Mouse (Mus musculus) heart, embryonic 12.5 days (tissue): ENCODE measurements around the gene Uhrf1. TPM values are rescaled to one million over a fixed set of nuclear protein-coding genes. Genes with fewer than 3 reads are reported as not detected.

Experiments
- ATAC-seq: fragments of 200-750 bp; cut with Nextera tagmentation; 2 replicates; pipeline ENCODE4 v1.8.0; 2017; ENCODE audit warnings: moderate TSS enrichment, moderate library complexity; ENCODE audit not compliant: insufficient number of reproducible peaks, low FRiP score
- H3K27ac ChIP-seq: fragments of 300-500 bp; sonication (generic); 2 replicates; pipeline ENCODE4 v1.5.1; 2016; ENCODE audit warnings: mild to moderate bottlenecking, moderate library complexity; ENCODE audit not compliant: poor library complexity, severe bottlenecking
- H3K27me3 ChIP-seq: fragments of 300-500 bp; sonication (generic); replicated peaks from 2 replicates; pipeline ENCODE4 v1.6.1; 2016; ENCODE audit warnings: mild to moderate bottlenecking, moderate library complexity
- H3K36me3 ChIP-seq: fragments of 300-500 bp; sonication (generic); 2 replicates; pipeline ENCODE4 v1.6.1; 2016; ENCODE audit warnings: mild to moderate bottlenecking, moderate library complexity
- H3K4me1 ChIP-seq: fragments of 300-500 bp; sonication (generic); replicated peaks from 2 replicates; pipeline ENCODE4 v1.6.1; 2016; ENCODE audit warnings: mild to moderate bottlenecking
- H3K4me2 ChIP-seq: fragments of 300-500 bp; sonication (generic); 2 replicates; pipeline ENCODE4 v1.6.1; 2016; ENCODE audit warnings: mild to moderate bottlenecking, moderate library complexity
- H3K4me3 ChIP-seq: fragments of 300-500 bp; sonication (generic); 2 replicates; pipeline ENCODE4 v1.5.1; 2016; ENCODE audit warnings: mild to moderate bottlenecking
- H3K9ac ChIP-seq: fragments of 300-500 bp; sonication (generic); 2 replicates; pipeline ENCODE4 v1.6.1; 2016; ENCODE audit warnings: mild to moderate bottlenecking, moderate library complexity
- H3K9me3 ChIP-seq: fragments of 300-500 bp; sonication (generic); replicated peaks from 2 replicates; pipeline ENCODE4 v1.6.1; 2016; ENCODE audit warnings: mild to moderate bottlenecking, moderate library complexity
- WGBS: fragments of 180-500 bp; shearing (Covaris S2); methylation state at CpG from one replicate; pipeline ENCODE4 v1.1.7; 2016; 5-methylcytosine and 5-hydroxymethylcytosine counted together
- polyA plus RNA-seq: library from polyadenylated mRNA; unstranded; fragments of >200 nt; fragmentation: Nextera tagmentation; extraction: Ambion mirVana; gene quantifications from 2 replicates; pipeline ENCODE4 v1.2.1, GENCODE M21; 2016

The Uhrf1 gene
- polyA plus RNA-seq, 1 experiment from 2014 or later: 88.4 TPM

- H3K36me3 ChIP-seq: peaks cover 86% of the 10 kb centered on the region
- 72% methylated on average over 4 of the region's 4 CpGs for WGBS
- no peak overlapping the region for H3K9ac ChIP-seq
- H3K27me3 ChIP-seq: no peaks in the 10 kb centered on the region
- H3K4me2 ChIP-seq: no peak overlapping the region
- no peaks in the 10 kb centered on the region for H3K9me3 ChIP-seq
- no peak for ATAC-seq
- H3K4me3 ChIP-seq: no peak overlapping the region
- H3K27ac ChIP-seq: no peak overlapping the region
- H3K4me1 ChIP-seq: peaks cover 17% of the 10 kb centered on the region
Observed at GRCm38 (mm10) chr17:56372109-56372508, 69.0 kb downstream of the Uhrf1 start.

Other genes starting within 250 kb of the Uhrf1 start
- gene Ubxn6, start 228.3 kb upstream of the Uhrf1 start, polyA plus RNA-seq: 35.5 and 39.8 TPM in 2 replicates
- 93.1 and 95.1 TPM in 2 replicates for gene Hdgfl2, start 223.7 kb upstream of the Uhrf1 start, polyA plus RNA-seq
- gene Plin4, start 193.5 kb upstream of the Uhrf1 start, polyA plus RNA-seq: 0.05 and 0.12 TPM in 2 replicates
- gene Plin5, start 185.7 kb upstream of the Uhrf1 start, polyA plus RNA-seq: 0.09 and 0.17 TPM in 2 replicates
- gene Lrg1, start 181.3 kb upstream of the Uhrf1 start, polyA plus RNA-seq: 0.18 TPM in 1 of 2 replicates, not detected in the other
- 0.44 and 0.57 TPM in 2 replicates for gene Sema6b, start 163.0 kb upstream of the Uhrf1 start, polyA plus RNA-seq
- gene Tnfaip8l1, start 140.8 kb upstream of the Uhrf1 start, polyA plus RNA-seq: 4.8 and 5.0 TPM in 2 replicates
- 72.9 and 73.2 TPM in 2 replicates for gene Mydgf, start 119.4 kb upstream of the Uhrf1 start, polyA plus RNA-seq
- 27.8 and 28.4 TPM in 2 replicates for gene Dpp9, start 84.4 kb upstream of the Uhrf1 start, polyA plus RNA-seq
- 19.5 and 19.9 TPM in 2 replicates for gene Fem1a, start 46.5 kb upstream of the Uhrf1 start, polyA plus RNA-seq
- 8.6 and 9.5 TPM in 2 replicates for gene Ticam1, start 26.5 kb upstream of the Uhrf1 start, polyA plus RNA-seq
- gene Plin3, start 10.4 kb upstream of the Uhrf1 start, polyA plus RNA-seq: 59.1 and 60.0 TPM in 2 replicates
- not detected in 2 replicates for gene Arrdc5, start 3.0 kb upstream of the Uhrf1 start, polyA plus RNA-seq
- gene Kdm4b, start 22.7 kb downstream of the Uhrf1 start, polyA plus RNA-seq: 34.3 and 37.1 TPM in 2 replicates
- 86.8 and 90.2 TPM in 2 replicates for gene Ptprs, start 173.2 kb downstream of the Uhrf1 start, polyA plus RNA-seq
- not detected in 2 replicates for gene Znrf4, start 209.1 kb downstream of the Uhrf1 start, polyA plus RNA-seq